Mouse (Mus musculus) spleen, postnatal 36 days (tissue): ENCODE measurements around the gene Klhl36.

Experiments used
- DNase-seq, 2 experiments: peaks; one replicate each; pipeline ENCODE4 v3.0.0; 2022; ENCODE audit warnings: low spot score in 2 of 2, mixed read lengths in 1 of 2

Gene Klhl36

DNA sequence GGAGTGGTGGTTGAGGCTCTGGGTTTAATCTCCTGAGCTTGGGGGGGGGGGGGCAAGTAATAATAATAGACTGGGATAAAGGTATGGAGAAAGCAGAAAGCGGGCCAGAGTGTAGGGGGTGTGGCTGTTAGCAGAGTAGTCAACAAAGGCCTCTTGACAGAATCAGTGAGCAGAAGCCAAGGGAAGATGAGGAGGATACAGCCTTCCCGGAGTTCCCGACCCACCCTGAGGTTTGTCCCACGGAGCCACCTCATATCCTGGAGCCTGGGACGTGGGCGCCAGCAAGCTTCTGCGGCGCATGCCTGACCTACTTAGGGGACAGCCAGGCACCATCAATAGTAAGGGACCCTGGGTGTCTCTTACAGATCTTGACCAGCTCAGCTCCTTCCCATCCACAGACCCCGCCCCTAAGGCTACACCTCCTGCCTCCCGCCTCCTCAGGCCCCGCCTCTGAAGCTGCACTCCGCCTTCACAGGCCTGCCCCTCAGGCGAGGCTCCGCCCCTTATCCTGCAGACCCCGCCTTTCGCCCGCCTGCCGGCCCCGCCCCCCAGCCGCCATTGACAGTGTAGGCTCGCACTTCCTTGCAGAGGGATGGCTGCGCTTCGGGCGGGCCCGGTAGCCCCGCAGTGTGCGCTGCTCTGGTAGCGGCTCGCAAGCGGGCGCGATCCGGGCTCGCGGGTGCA, at the start of gene Klhl36:
Gene Klhl36, plus strand, starts transcription at position 561 of the 684 bp plus-strand sequence.
- DNase-seq = peak; percentile 97

DNA sequence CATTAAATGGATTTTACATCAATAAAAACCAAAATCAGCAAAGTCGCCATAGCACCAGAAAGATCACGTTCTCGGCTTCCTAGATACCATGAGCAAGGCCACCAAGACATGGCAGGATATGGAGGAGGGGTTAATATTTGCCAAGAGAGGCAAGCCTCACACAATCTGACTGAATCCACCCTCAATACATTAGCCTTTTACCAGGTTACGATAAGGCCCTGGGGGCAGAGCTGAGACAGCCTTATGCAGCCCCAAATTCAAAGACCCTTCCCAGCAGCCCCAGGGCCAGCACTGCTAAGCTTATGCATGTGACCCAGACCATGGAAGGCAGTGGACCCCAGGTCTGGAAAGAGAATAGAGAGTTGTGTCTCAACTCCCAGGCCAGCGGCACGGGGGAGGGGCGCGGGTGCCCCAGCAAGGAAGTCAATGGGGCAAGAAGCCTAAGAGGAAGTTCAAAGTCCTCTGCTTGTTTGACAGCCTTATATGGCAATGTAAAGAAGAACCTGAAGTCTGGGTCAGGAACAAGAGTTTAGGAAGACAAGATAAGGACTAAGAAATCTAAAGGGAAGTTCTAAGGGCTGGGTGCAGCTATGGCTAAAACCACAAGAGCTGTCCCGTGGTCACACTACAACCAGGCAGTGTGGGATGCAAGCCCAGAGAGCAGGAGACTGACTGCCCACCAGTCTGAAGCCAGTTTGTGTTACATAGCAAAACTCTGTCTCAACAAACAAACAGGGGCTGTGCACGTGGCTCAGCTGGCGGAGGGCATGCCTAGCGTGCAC, 49.2 kb upstream of the Klhl36 start:
- DNase-seq = peak; percentile 80 to 84

DNA sequence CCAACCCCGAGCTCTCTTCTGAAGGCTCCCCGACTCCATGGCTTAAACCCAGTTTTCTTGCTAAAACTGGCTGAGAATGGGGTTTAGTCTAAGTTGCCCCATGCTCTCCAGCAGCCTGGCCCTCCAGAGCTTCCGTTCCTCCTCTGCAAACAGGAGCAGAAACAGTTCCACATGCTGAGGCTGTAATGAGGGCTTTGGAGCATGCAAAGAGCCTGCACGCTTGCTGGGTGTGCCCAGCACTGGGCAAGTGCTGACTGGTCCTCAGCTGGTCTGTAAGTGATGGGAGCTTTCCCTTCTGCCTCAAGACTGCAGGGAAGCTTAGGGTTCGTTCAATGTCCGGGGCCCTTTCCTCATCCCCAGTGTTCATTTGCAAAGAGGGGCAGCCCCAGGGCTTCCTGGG, 45.8 kb upstream of the Klhl36 start:
- peak; percentile 62 to 66 for DNase-seq

DNA sequence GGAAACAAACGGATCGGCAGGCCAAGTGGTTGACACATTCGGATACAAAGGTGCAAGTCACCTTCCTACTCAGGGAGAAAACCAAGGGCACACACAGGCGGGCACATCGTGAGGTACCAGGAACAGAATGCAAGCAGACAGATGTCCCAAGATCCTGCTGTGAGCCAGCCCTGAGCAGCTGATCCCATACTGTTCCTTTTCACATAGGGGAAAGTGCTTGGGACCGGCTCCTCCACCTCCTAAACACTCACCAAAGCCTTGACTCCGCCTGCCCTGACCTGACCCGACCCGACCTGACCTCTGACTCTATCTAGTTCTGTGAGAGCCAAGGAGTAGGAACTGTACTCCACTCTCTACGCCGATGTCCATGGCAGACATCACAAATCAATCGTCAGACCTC, 44.6 kb upstream of the Klhl36 start:
- DNase-seq = no peak

DNA sequence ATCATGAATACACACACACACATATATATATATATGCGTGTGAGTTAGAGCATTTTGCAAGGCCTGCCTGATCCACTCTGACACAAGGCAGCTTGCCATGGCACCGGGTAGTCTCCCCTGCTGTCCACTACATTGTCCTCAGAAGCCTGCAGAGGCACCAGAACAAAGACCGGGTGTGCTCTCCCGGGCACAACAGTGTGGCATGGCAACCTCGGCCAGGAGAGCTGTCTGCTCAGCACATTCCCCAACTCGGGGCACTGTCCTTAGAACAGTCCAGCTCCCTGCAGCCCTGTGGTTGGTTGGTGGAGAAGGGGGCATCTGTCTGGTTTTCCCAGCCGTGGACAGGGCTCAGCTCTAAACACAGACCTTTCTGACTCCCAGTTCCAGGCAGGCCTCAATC, 42.8 kb upstream of the Klhl36 start:
- no peak for DNase-seq

DNA sequence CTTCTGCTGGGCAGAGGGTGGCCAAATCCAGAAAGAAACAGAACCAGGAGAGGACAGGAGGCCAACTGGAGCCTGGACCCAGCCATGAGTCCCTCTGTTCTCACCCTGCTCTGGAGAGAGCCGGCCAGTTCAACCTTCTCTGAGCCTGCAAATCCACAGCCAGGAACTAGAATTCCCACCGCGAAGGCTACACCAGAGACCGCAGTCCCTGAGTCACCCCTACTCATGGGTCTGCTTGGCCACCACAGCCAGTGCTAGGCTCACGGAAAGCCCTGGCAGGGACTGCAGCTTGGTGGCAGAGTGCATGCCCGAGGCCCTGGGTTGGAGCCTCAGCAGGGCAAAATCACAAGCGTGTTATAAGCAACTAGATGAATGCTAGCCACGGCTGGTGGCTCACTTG, 42.1 kb upstream of the Klhl36 start:
- DNase-seq = no peak

DNA sequence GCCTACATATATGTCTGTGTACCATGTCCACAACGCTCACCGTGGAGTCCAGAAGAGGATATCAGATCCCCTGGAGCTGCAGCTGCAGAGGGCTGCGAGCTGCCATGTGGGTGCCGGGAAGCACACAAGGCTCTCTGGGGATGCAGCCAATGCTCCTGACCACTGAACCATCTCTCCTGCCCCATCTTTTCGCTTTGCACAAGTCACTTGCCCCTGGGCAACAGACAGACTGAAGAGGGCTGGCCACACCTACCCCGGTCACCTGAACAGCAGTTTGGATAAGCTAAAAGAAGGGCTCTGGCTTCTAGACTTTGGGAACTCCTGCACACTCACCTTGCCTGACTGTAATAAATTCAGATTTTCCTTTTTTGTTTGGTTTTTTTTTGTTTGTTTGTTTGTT, 40.4 kb upstream of the Klhl36 start:
- no peak for DNase-seq

DNA sequence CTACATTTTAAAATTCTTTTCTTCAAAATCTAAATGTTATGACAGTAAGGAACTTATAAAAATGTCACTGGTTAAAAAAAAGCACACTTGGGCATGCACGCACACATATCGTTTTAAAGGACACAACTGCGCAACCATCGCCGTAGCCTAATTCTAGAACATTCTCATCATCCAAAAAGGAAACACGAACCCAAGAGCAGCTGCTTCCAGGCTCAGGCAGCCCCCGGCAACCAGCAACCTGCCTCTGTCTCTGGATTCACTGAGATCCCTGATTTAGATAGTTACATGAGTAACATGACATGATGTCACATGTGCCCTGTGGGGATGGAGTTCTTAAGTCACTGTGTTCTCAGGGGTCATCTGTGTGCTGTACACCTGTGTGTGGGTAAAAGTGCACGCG, 38.8 kb upstream of the Klhl36 start:
- no peak for DNase-seq

DNA sequence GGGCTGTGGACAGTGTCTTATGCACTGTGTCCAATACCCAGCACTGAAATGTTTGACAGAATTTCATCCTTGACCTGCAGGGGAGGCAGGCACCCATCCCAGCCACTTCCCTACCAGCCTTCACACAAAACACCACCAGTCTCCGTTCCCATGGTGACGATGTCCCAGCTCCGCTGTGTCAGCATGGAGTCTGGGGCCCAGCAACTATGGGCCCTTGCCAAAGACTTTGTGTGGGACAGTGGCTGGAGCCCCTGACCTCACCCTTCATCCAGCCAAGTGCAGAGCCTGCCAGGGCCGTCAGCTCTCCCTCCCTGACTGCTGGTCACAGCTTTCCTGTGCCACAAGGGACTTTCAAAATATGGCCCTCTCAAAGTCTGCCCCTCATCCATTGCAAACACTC, 38.0 kb upstream of the Klhl36 start:
- DNase-seq = peak in 1 of 2 experiments; percentile 45

DNA sequence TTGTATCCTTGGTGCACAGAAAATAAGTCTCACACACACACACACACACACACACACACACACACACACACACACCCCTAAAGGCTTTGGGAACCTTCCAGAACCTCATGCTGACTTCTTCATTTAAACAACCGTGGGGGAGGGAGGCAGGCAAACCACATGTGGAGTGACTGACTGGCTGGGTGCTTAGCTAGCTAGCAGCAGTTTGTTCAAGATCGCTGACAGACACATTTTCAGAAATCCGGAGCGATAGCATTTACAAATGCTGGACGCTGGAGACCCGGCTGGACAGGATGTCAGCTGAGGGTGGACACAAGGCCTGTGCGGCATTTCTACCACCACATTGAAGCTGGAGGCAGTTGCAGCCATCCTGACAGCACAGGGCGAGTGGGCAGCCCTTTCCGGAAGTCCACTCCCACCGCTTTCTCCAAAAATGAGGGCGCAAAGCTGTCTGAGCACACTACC, 37.2 kb upstream of the Klhl36 start:
- peak in 1 of 2 experiments; percentile 62 for DNase-seq

DNA sequence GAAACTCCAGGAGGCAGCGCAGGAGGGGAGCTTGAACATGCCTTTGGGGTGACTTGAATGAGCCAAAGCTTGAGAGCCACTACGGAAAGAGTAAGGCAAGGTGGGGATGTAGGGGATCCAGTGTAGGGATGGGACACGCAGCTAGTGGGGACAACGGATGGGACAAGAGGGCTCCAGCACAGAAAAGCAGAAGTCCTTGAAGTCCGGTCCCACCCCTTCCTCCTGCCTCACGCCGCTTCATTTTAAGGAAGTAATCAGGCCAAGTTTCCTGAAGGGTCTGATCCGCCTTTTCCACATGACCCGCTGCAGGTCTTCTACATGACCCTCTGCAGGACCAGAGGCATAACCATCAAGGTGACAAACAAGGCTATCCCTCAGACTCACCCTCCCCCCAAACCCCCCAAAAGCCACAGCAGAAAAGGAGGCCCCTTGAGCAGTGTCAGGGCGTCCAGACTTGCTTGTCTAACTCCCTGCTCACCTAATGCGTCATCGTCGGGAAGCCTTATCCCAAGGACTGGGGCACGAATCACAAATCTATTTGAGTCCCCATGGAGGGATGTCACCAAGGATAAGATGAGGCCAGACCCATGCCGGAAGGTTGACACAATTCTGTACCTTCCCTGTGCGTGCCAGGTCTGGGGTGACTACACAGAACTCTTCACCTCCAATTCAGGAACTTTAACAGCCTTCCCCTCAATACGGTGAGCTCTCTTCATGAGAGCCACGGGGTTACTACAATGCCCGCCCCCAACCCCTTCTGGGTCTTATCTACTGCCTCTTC, 35.9 kb upstream of the Klhl36 start:
- DNase-seq = peak; percentile 53 to 61

DNA sequence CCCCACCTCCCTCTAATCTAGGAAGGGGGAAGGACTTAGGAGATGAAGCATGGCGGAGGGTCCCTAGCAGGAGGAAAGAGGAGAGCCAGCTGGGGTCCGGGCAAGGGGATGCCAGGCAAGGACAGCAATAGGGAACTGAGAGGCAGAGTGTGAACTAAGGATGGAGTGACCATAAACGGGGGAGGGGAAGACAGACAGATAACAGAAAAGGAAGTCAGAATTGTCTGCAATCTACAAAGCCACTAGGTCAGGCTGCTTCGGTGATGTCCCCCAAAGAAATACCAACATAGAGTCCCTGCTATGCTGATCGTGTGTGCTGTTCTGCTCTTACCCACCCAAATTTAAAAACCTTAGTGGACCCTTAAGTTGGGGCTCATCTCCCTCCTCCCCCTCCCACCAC, 35.1 kb upstream of the Klhl36 start:
- no peak for DNase-seq

DNA sequence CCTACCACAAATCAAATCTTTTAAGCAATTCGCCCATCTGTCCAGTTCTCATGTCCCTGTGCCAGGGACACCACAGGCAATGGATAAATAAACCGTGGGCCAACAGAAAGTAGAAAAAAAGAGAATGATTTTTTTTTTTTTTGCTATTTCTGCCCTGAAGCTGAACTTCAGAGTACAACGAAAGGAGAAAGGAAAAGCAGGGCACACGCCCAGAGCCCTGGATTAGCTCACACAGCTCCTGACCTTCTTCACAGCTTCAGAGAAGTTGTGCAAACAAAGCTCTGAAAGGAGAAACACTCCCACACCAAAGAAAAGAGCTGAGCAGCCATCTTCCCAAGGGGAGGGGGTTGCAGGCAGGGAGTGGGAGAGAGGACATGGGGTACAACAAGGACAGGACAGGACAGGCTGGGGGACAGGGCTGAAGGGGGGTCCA, 34.3 kb upstream of the Klhl36 start:
- DNase-seq = no peak

DNA sequence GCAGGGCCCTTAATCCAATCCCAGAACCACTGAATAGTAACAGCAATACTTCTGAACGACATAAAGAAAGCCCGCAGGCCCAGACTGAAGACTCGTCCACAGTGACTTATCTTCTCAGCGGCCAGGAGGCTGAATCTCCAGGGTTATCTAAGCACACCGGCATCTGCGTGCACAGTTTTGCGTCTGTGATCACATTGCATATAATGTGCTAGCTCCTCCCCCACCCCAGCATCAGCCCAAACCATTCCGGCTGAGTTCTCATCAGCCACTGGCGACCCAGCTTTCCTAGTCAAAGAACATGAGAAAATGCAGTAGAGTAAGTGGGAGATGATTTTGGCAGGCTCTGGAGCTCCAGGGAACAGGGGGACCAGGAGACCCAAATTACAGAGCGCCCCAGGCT, 33.1 kb upstream of the Klhl36 start:
- DNase-seq = no peak

DNA sequence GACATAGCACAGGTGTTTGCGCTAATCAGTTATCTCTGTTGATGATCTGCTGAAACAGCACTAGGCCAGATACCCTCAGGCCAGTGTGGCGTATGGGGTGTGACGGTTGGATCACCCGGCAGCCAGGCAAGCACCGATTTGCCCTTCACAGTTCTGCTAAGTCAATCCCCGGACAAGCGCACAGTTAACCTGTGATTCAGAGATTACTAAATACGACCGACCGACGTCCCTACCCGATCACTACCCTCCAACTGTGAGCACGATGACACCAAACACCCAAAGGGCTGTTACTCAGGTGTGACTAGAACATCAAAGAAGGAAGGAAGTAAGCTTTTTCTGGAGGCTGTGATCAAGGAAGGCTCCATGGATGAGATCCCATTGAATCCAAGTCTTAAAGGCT, 32.6 kb upstream of the Klhl36 start:
- DNase-seq = no peak

DNA sequence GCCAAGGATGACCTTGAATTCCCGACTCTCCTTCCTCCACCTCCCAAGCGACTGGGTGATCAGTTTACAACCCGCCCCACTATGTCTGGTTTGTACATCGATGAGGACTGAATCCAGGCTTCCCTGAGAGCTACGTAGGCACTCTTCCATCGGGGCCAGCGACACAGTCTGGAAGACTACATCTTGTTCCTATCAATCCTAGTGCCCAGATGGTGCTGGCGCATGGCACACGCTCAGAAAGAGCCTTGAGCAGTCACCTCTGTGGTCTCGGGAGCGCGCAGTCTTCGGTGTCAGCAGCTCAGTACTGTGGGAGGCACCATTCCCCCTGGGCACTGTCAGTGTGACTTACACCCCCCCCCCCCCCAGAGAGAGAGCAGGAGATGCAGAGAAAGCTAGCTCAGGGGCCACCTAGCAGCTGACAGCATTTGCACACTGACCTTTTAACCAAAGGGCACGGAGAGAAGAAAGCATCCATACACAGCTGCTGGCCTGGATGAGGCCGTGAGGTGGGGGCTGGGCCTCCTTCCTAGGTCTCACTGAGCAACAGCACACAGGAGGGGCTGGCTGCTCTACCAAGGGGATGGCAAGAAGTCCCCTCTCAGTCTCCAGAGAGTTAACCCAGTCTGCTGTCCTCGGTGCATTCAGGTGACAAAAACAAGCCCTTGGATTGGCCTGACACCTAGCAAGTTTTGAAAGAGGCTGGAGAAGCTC, 32.0 kb upstream of the Klhl36 start:
- DNase-seq = no peak

DNA sequence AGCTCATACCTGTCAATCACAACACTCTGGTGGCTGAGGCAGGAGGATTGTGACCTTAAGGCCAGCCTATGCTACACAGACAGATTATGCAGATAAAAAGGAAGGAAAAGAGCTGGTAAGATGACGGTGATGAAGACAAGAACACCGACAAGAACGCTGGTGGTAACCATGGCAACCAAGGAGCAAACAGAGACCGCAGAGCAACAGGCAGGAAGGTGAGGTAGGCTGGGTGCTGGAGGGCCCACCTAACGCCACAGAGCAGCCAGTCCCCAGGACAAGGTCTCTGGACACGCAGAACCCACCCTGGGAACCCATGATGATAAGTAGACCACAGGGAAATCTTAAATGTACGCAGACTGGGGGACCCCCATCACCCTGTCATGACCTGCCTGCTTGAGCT, 31.5 kb upstream of the Klhl36 start:
- peak; percentile 72 to 73 for DNase-seq

DNA sequence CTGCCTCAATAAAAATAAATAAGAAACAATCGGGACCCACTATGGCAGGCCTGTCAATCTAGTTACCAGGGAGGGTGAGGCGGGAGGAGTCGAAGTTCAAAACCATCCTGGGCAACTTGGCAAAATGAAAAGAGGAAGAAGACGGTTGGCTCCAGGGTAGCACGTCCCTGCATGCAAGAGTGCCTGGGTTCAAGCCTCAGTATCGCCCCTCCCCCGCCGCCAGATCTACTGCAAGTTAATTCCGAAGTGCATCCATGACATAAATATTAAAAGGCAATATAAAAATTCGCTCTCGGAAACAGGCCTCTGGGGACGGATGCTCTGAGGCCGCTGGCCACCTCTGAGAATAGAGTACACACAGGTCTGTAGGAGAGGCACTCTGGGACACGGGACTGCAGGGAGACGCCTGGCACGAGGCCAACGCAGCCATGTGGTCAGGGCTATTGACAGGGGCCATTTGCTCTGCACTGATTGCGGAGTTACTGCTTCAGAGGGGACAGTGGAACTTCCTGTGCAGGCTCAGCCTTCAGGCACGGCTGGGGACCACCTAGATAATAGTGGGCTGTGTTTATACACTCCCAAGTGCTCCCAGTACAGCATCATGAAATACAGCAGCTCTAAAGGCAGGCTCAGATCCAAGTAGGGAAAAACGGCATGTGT, 30.6 kb upstream of the Klhl36 start:
- DNase-seq = no peak

DNA sequence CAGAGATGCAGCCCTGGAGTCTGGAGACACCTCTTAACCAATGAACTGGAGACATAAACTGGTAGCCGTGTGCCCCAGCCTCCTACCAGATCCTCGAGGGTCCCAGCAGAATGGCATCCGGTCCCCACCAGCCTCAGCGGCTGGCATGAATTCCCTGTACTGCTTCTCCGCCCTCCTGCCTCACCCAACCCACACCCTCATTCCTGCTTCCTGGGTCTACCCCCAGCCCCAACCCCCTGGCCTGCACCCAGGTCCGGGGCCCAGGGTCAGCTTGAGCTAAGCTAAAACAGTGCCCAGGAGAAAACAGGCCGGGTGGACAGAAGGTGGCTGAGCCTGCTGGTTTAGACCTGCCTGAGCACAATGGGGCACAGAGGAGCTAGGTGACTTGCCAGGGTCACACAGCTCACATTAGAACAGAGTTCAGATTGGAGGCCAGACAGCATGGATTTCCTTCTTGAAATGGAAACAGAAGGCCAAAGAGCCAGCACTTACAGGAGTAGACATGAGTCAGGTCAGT, 29.9 kb upstream of the Klhl36 start:
- DNase-seq = no peak

DNA sequence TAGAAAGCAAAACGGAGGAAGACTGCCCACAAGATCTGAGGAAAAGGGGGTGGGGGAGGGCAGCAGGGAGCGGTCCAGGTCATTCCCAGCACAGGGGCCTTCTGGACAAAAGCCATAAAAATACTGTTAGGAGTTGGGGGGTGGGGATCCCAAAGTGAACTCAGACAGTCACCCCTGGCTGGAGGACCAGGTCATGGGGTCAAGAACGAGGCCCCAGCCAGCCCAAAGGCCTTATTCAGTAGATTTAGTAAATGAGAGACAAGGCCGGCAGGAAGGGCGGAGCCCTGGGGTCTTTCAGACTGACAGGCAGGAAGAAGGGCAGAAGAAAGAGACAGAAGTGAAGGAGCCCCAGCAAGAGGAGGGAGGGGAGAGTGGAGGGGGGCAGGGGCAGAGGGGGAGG, 29.1 kb upstream of the Klhl36 start:
- no peak for DNase-seq

DNA sequence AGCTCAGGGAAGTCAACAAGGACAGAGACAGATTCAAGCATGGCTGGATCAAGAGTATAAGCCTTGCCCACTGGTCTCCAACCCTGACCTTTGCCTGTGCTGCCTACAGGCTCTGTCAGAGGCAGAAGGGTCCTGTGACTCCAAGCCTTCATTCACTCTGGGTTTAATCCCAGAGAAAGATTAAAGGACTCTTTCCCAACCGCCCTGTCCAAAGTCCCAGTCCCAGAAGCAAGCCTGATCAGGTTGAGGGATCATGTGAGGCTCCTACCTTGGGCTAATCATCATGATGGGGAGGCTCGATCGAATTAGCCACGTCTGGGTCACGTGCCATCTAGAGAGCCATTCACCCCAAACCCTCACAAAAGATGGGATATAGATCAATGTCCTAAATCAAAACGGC, 27.4 kb upstream of the Klhl36 start:
- DNase-seq = no peak
